Mouse (Mus musculus): Measurements from ENCODE around the gene B3glct. TPM values are rescaled to one million over a fixed set of nuclear protein-coding genes. Genes with fewer than 3 reads are reported as not detected.

B3glct gene
- polyA plus RNA-seq, 1 experiment from 2014 or later, result 16.4 TPM

DNA sequence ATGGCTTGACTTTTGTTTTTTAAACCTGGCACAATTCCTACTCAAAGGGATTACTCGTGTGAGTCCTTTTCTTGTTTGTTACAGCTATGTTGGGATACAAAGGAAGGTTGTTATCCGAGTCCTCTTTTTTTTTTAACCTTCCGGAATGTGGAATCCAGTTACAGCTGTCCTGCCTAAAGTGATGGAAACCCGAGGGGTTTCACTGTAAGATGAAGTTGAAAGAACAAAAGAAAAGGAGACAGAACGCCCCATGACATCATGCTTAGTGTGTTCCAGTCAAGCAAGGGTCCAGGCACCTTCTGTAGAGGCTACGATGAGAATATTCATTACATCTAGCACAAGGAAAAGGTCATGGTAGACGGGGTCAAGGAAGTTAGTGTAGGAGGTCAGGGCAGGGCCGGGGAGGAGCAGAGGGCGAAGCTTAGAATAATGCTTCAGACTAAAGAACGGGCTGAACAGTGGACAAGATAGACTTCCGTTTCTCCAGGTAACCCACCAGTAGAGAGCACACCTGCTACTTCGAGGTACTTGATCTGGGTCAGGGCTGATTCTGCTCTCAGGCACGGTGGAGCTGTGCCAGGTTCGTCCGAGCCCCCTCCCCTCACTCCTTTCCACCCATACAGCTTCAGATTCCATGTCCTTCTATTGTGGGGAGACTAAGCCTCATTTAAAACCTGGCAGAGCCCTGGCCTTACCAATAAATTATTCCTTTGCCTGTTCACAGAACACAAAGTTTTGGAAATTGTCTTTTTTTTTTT, 37.7 kb downstream of the B3glct start:
- peak overlapping the region; percentile 31; the same call in 1 of the 2 replicates for H3K27ac ChIP-seq
- no peaks in the 10 kb centered on the region for H3K9me3 ChIP-seq
- H3K4me2 ChIP-seq, result peak overlapping the region; percentile 17; the same call in 1 of the 2 replicates
- H3K4me3 ChIP-seq (replicated peaks), result no peak overlapping the region
- no peak overlapping the region for H3K9ac ChIP-seq
- peaks cover 21% of the 10 kb centered on the region for H3K4me1 ChIP-seq
- H3K27me3 ChIP-seq, result no peaks in the 10 kb centered on the region
- no peaks in the 10 kb centered on the region; the same call in 1 of the 2 replicates for H3K36me3 ChIP-seq (replicated peaks)
- peak; percentile 34; the same call in 1 of the 2 replicates for ATAC-seq (ENCODE audit: low FRiP score)
- WGBS, result 29% methylated on average over 15 of the region's 15 CpGs

DNA sequence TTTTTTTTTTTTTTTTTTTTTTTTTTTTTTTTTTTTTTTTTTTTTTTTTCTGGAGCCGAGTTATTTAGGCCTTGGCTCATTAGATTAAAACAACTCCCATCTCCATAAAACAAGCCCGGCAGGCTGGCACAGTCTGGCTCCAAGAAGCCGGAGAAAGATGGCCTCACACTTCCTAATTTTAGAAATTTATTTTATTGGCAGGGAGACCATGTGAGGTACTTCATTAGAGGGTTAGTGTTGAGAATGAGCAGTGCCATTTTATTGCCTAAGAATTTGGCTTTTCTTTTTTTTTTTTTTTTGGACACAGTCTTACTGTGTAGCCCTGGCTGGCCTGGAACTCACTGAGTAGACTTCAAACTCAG, 38.3 kb downstream of the B3glct start:
- Histone ChIP-seq H3K9ac (no peak overlapping the region), H3K36me3 (replicated peaks) (no peaks in the 10 kb centered on the region; the same call in 1 of the 2 replicates), H3K27ac (no peak overlapping the region), H3K27me3 (no peaks in the 10 kb centered on the region), H3K4me1 (peaks cover 21% of the 10 kb centered on the region), H3K9me3 (no peaks in the 10 kb centered on the region), H3K4me3 (replicated peaks) (no peak overlapping the region), H3K4me2 (no peak overlapping the region)
- WGBS, result 53% methylated on average over 3 of the region's 3 CpGs
- no peak for ATAC-seq (ENCODE audit: low FRiP score)

DNA sequence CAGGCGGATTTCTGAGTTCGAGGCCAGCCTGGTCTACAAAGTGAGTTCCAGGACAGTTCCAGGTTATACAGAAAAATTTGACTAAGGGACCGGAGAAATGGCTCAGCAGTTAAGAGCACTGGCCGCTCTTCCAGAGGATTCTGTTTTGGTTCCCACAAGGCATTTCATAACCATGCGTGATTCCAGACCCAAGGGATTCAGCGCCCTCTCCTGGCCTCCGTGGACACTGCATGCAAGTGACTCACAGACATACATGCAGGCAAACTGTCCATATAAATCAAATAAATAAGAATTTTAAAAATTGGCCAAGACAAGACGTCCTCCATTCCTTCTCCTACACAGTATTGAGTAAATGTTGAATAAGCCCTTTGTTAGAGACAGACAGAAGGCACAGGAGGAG, 53.7 kb downstream of the B3glct start:
- Histone ChIP-seq H3K4me3 (replicated peaks) (no peak overlapping the region), H3K27ac (no peak overlapping the region), H3K4me2 (no peak overlapping the region), H3K9me3 (no peaks in the 10 kb centered on the region), H3K9ac (no peak overlapping the region), H3K36me3 (replicated peaks) (peaks cover 23% of the 10 kb centered on the region), H3K27me3 (no peaks in the 10 kb centered on the region), H3K4me1 (no peaks in the 10 kb centered on the region)
- ATAC-seq (ENCODE audit: low FRiP score), result no peak
- WGBS, result 90% methylated on average over 8 of the region's 8 CpGs

DNA sequence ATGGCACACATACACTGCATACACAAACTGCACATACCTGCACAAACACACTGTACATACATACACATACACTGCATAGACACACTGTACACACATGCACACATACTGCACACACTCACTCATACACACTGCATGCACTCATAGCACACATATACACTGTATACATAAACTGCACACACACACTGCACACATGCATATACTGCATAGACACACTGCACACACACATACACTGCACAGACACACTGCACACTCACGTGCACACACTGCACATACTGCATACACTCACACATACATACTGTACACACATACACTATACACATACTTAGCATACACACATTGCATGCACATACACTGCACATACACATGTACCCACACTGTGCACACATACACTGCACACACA, 59.2 kb downstream of the B3glct start:
- H3K9me3 ChIP-seq, result no peaks in the 10 kb centered on the region

DNA sequence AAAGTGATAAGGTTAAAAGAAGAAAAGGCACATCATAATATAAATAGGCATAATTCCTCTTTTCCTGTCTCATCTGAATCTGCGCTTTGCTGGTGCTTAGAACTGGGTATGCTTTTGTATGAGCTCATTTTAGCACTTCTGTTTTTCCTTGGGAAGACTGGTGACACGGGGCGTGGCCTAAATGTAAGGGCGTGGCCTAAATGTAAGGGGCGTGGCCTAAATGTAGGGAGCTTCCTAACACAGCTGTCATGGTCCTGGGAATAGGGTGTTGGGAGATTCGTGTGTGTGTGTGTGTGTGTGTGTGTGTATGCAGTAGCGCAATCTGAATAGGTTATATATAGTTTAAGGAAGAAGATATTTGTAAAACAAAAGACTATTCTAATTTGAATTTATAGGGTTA, 62.1 kb downstream of the B3glct start:
- H3K27ac ChIP-seq, result no peak overlapping the region
- peaks cover 21% of the 10 kb centered on the region for H3K36me3 ChIP-seq (replicated peaks)
- no peak overlapping the region for H3K9ac ChIP-seq
- 97% methylated on average over 7 of the region's 7 CpGs for WGBS
- no peaks in the 10 kb centered on the region for H3K9me3 ChIP-seq
- no peaks in the 10 kb centered on the region for H3K4me1 ChIP-seq
- H3K4me2 ChIP-seq, result no peak overlapping the region
- H3K4me3 ChIP-seq (replicated peaks), result no peak overlapping the region
- no peaks in the 10 kb centered on the region for H3K27me3 ChIP-seq
- no peak for ATAC-seq (ENCODE audit: low FRiP score)

More for the DNA sequence above, 59.2 kb downstream of the B3glct start:
- no peak overlapping the region for H3K4me3 ChIP-seq (replicated peaks)
- H3K4me1 ChIP-seq, result no peaks in the 10 kb centered on the region
- ATAC-seq (ENCODE audit: low FRiP score), result no peak
- peaks cover 29% of the 10 kb centered on the region for H3K36me3 ChIP-seq (replicated peaks)
- H3K27ac ChIP-seq, result no peak overlapping the region
- H3K9ac ChIP-seq, result no peak overlapping the region
- 94% methylated on average over 1 of the region's 1 CpGs for WGBS
- no peaks in the 10 kb centered on the region for H3K27me3 ChIP-seq
- H3K4me2 ChIP-seq, result no peak overlapping the region

DNA sequence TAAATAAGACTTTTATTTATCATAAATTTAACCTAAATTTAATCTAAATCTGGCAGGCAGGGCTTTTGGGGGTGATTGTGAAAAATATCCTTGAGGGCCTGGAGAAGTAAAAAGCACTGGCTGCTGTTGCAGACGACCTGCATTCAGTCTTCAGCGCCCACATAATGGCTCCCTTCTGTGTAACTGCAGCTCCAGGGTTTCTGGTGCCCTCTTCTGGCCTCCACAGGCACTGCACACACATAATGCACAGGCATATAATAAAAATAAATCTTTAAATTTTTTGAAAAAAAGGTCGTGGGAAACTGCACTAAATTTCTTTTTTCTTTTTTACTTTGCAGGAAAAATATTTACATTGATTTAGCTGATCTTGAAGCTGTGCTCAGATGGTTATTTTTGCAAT, 62.7 kb downstream of the B3glct start:
- Histone ChIP-seq H3K36me3 (replicated peaks) (peaks cover 21% of the 10 kb centered on the region), H3K27me3 (no peaks in the 10 kb centered on the region)

DNA sequence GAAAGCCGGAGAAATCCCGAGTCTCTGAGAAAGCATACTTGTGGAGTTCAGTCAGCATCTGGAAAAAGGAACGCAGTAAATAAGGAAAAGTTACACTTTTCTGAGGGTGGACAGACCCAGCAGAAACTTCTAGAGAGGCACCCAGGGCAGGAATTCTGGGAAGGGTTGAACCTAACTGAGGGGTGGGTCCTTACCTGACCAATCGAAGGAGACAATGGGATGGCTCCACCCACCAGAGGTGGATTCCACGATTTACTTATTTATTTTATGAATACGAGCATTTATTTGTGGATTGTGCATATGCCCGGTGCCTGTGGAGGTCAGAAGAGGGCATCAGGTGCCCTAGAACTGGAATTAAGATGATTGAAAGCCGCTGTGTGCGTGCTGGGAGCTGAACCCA, 64.3 kb downstream of the B3glct start:
- H3K9ac ChIP-seq, result no peak overlapping the region
- ATAC-seq (ENCODE audit: low FRiP score), result no peak
- no peaks in the 10 kb centered on the region for H3K27me3 ChIP-seq
- H3K9me3 ChIP-seq, result no peaks in the 10 kb centered on the region
- no peak overlapping the region for H3K4me2 ChIP-seq
- H3K36me3 ChIP-seq (replicated peaks), result peaks cover 19% of the 10 kb centered on the region
- 93% methylated on average over 9 of the region's 9 CpGs for WGBS
- no peak overlapping the region for H3K27ac ChIP-seq
- H3K4me1 ChIP-seq, result no peaks in the 10 kb centered on the region
- no peak overlapping the region for H3K4me3 ChIP-seq (replicated peaks)

More for the DNA sequence above, 62.7 kb downstream of the B3glct start:
- Histone ChIP-seq H3K27ac (no peak overlapping the region), H3K9ac (no peak overlapping the region), H3K4me2 (no peak overlapping the region), H3K4me1 (no peaks in the 10 kb centered on the region), H3K9me3 (no peaks in the 10 kb centered on the region), H3K4me3 (replicated peaks) (no peak overlapping the region)
- 81% methylated on average over 3 of the region's 3 CpGs for WGBS
- no peak for ATAC-seq (ENCODE audit: low FRiP score)

DNA sequence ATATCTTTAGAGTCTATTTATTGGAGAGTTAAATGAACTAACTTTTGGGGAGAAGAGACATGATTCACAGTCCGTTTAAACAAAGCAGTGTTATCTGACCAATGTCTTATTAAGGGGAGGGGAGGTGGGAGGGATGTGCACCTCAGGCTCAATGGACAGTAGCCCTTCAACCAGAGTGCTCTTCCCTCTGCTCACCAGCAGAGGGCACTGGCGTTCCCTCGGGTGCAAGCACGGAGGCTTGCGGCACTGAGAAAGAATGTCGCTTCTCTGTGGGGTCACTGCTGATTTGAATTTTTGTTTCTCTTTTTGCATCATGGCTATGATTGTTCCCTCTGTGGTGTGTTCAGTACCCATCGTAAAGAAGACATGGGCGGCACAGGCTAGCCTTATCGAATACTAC, 67.0 kb downstream of the B3glct start:
- no peaks in the 10 kb centered on the region for H3K4me1 ChIP-seq
- H3K9me3 ChIP-seq, result no peaks in the 10 kb centered on the region
- H3K4me3 ChIP-seq (replicated peaks), result no peak overlapping the region
- H3K4me2 ChIP-seq, result no peak overlapping the region
- no peaks in the 10 kb centered on the region for H3K27me3 ChIP-seq
- 94% methylated on average over 9 of the region's 9 CpGs for WGBS
- ATAC-seq (ENCODE audit: low FRiP score), result no peak
- H3K36me3 ChIP-seq (replicated peaks), result peaks cover 6% of the 10 kb centered on the region
- H3K27ac ChIP-seq, result no peak overlapping the region
- H3K9ac ChIP-seq, result no peak overlapping the region

DNA sequence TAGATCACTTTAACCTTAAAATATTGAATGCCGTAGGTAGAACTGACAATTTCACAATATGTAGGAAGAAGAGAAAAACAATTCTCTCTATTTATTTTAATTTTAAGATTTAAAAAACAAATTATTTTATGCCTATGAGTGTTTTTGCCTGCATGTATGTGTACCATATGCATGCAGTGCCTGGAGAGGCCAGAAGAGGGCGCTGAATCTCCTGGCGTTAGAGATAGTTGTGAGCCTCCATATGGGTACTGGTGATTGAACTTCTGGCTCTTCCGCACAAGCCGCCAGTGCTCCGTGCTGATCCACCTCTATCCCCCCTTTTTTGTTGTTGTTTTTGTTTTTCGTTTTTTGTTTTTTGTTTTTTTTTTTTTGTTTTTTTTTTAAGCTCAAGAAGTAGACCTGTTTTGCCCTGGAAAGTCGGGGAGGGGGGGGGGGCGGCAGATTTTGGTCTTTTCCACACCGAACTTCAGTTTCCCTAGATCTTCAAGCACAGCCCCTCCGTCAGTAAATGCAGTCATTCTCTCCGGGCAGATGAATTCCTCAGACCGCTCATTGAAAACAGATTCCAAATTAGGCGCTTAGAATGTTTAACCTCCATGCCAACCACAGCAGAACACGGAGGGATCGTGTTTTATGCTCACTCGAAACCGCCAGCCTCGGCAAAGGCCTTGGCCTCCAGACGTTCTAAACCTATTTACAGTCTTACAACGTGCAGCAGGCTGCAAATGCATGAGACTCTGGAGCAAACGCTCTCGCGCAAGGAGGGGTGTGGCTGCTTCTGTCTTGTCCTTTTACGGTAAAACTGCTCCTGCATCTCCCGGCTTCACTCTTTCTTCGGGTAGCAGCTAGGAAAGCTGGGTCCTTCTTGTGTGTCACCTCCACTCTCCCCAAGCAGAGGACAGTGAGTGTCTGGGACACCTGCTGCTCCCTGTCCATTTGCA, 70.9 kb downstream of the B3glct start:
- no peak overlapping the region for H3K4me2 ChIP-seq
- 84% methylated on average over 27 of the region's 27 CpGs for WGBS
- H3K9ac ChIP-seq, result no peak overlapping the region
- no peaks in the 10 kb centered on the region for H3K9me3 ChIP-seq
- H3K4me1 ChIP-seq, result no peaks in the 10 kb centered on the region
- H3K36me3 ChIP-seq (replicated peaks), result peaks cover 3% of the 10 kb centered on the region; the same call in 1 of the 2 replicates
- no peak overlapping the region for H3K27ac ChIP-seq
- no peaks in the 10 kb centered on the region for H3K27me3 ChIP-seq
- H3K4me3 ChIP-seq (replicated peaks), result no peak overlapping the region
- no peak for ATAC-seq (ENCODE audit: low FRiP score)

DNA sequence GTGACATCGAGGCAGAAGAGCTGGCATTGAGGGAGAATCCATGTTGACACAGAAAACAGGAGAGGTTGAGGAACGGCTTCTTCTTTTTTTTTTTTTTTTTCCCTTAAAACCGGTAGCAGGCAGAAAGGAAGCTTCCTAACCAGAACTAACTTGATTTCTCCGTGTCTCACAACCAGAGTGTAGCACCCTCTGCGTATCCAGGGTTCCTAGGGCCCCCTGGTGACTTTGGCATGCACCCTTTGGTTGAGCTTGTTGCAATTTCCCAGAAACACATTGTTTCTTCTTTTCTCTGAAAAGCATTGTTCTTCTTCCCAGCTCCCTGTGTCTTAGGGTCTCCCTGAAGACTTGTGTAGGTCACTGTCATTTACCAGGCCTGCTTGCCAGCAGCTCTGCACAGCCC, 73.8 kb downstream of the B3glct start:
- H3K27me3 ChIP-seq, result no peaks in the 10 kb centered on the region
- H3K9ac ChIP-seq, result no peak overlapping the region
- ATAC-seq (ENCODE audit: low FRiP score), result no peak
- 70% methylated on average over 5 of the region's 5 CpGs for WGBS
- H3K4me3 ChIP-seq (replicated peaks), result no peak overlapping the region
- H3K36me3 ChIP-seq (replicated peaks), result peaks cover 6% of the 10 kb centered on the region
- no peak overlapping the region for H3K4me2 ChIP-seq
- H3K27ac ChIP-seq, result no peak overlapping the region
- H3K9me3 ChIP-seq, result no peaks in the 10 kb centered on the region
- H3K4me1 ChIP-seq, result no peaks in the 10 kb centered on the region

DNA sequence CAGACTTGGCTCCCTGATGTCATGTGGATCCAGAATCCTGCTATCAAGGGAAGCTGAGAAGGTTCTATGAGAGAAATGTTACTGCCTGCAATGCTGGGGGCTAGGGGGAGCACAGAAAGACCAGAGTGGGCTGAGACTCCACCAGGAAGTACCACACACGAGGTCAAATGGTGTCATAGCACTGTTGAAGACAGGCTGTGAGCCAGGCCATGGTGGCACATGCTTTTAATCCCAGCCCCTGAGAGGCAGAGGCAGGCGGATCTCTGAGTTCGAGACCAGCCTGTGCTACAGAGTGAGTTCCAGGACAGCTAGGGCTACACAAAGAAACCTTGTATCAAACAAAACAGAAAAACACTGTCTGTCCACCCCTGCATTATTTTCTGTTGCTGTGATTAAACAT, 75.0 kb downstream of the B3glct start:
- no peak overlapping the region for H3K9ac ChIP-seq
- no peak overlapping the region for H3K27ac ChIP-seq
- 84% methylated on average over 3 of the region's 3 CpGs for WGBS
- H3K9me3 ChIP-seq, result no peaks in the 10 kb centered on the region
- H3K4me2 ChIP-seq, result no peak overlapping the region
- peaks cover 12% of the 10 kb centered on the region for H3K36me3 ChIP-seq (replicated peaks)
- no peak for ATAC-seq (ENCODE audit: low FRiP score)
- no peaks in the 10 kb centered on the region for H3K27me3 ChIP-seq
- no peaks in the 10 kb centered on the region for H3K4me1 ChIP-seq
- H3K4me3 ChIP-seq (replicated peaks), result no peak overlapping the region

DNA sequence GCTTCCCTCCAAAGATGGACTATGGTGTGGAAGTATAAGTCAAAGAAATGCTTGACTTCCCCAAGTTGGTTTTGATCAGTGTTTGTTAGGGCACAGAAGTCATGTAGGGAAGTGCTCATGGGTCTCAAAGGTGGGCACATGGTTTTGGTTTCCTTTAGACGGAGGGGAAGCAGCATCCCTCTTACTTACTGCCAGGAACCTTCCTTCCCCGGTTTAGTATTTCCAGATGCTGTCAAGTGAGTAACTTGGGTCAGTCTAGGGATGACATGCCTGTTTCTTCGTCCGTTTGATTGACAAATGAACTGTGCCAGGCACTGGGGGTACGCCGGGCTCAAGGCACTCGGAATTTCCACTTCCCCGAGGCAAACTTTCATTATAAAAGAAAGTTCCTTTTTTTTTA, 89.1 kb downstream of the B3glct start:
- Histone ChIP-seq H3K4me3 (replicated peaks) (no peak overlapping the region), H3K4me1 (0 out of 2 replicates have a peak, but pooled peaks cover 2% of the 10 kb centered on the region)
- WGBS, result 74% methylated on average over 8 of the region's 8 CpGs

More for the DNA sequence above, 89.1 kb downstream of the B3glct start:
- no peaks in the 10 kb centered on the region for H3K27me3 ChIP-seq
- no peak overlapping the region for H3K9ac ChIP-seq
- no peaks in the 10 kb centered on the region for H3K9me3 ChIP-seq
- no peaks in the 10 kb centered on the region for H3K36me3 ChIP-seq (replicated peaks)
- no peak overlapping the region for H3K4me2 ChIP-seq
- H3K27ac ChIP-seq, result no peak overlapping the region
- ATAC-seq (ENCODE audit: low FRiP score), result no peak
